ENCODE assay signal across 20 mouse cellular contexts in the genomic region with DNA sequence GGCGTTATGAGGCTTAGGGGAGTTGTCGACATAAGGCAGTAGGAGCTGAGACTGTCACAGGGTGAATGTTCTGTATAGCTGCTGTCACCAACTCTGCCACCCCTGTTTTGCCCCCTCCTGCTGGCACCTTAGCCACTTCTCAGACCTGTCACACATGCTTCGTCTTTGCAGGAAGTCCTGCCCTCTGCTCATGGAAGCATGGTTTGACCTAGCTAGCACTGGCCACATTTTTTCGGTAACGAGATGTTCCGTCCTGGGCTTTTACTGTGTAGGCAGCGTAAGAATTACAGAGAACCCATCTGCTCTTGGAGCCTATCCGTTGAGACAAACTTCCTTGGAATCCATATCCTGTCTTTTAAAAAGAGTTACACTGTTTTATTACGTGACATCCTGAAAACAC.
A peak's percentile ranks its signal among the peaks of the same experiment; 100 is the strongest.
DNase-seq lines count a peak whose midpoint lies in the region; ATAC-seq and TF ChIP-seq lines count a peak whose summit lies in the region.
"Had no signal": no experiment of that assay in that cellular context is flagged by ENCODE, and none has a peak within 500 bp of the region (broad histone marks: within the 10 kb centered on the region; RNA-seq: fewer than 3 reads in every experiment).

No protein-coding gene starts in this region.

- 68% methylated on average over 9 of the region's 9 CpGs for WGBS in kidney, embryonic 15.5 days
- 65% methylated on average over 9 of the region's 9 CpGs for WGBS in lung, embryonic 14.5 days
- 84% methylated on average over 9 of the region's 9 CpGs for WGBS in neural tube, embryonic 15.5 days

- peaks cover 22% of the 10 kb centered on the region for H3K36me3 ChIP-seq in kidney, embryonic 15.5 days
- H3K36me3 ChIP-seq in lung, embryonic 14.5 days (ENCODE audit: insufficient read depth) = 0 out of 2 replicates have a peak, but pooled peaks cover 12% of the 10 kb centered on the region
- H3K36me3 ChIP-seq in neural tube, embryonic 15.5 days = peaks cover 9% of the 10 kb centered on the region

- no peak overlapping the region for H3K4me2 ChIP-seq in kidney, embryonic 15.5 days
- no peak overlapping the region for H3K4me2 ChIP-seq in lung, embryonic 14.5 days
- H3K4me2 ChIP-seq in neural tube, embryonic 15.5 days = no peak overlapping the region
- H3K4me2 ChIP-seq: liver, embryonic 12.5 days; midbrain, embryonic 13.5 days had no signal

- peak overlapping the region; percentile 68 for H3K27ac ChIP-seq in kidney, embryonic 15.5 days
- H3K27ac ChIP-seq in lung, embryonic 14.5 days (ENCODE audit: low read depth) = 0 out of 2 replicates have a peak overlapping the region, but pooled peaks have one; percentile 48
- H3K27ac ChIP-seq in neural tube, embryonic 15.5 days (replicated peaks) = peak overlapping the region; percentile 37; the same call in 1 of the 2 replicates
- H3K27ac ChIP-seq: hindbrain, postnatal 0 days; liver, embryonic 12.5 days; macrophage; midbrain, embryonic 13.5 days had no signal

- H3K9ac ChIP-seq in kidney, embryonic 15.5 days = no peak overlapping the region
- no peak overlapping the region for H3K9ac ChIP-seq in lung, embryonic 14.5 days
- no peak overlapping the region for H3K9ac ChIP-seq in neural tube, embryonic 15.5 days (replicated peaks)
- H3K9ac ChIP-seq: liver, embryonic 12.5 days; midbrain, embryonic 13.5 days had no signal

- no peaks in the 10 kb centered on the region for H3K9me3 ChIP-seq in kidney, embryonic 15.5 days (replicated peaks)
- H3K9me3 ChIP-seq in lung, embryonic 14.5 days (ENCODE audit: low read depth, low read length) = no peaks in the 10 kb centered on the region
- no peaks in the 10 kb centered on the region for H3K9me3 ChIP-seq in neural tube, embryonic 15.5 days (replicated peaks)
- H3K9me3 ChIP-seq: midbrain, embryonic 13.5 days had no signal

- TF ChIP-seq CTCF in lung, embryonic 14.5 days (IDR thresholded peaks at IDR 0.05; ENCODE audit: low read depth) = no peak

- intact Hi-C loops in heart, postnatal 25 days (cut with DNase I) = loop anchor here (5.0 kb wide), 2 partner anchors 55 to 110 kb away; a partner anchor contains a TSS

- DNase-seq in heart, adult 11 months = peak; percentile 93
- no peak for DNase-seq in heart, postnatal 25 days (ENCODE audit: low spot score)
- DNase-seq in kidney, adult 18-20 months = no peak
- peak; percentile 36 for DNase-seq in lung, embryonic 14.5 days
- DNase-seq in lung, postnatal 10 days = no peak
- DNase-seq in frontal cortex, postnatal 25 days (ENCODE audit: low spot score in 2 of 2) = no peak
- DNase-seq: adrenal gland, postnatal 25 days; cerebellum, adult 9-10 months; gastrocnemius, postnatal 14 days; heart, postnatal 4 days; kidney, postnatal 4 days had no signal

- H3K4me1 ChIP-seq in kidney, embryonic 15.5 days = peaks cover 41% of the 10 kb centered on the region
- H3K4me1 ChIP-seq in lung, embryonic 14.5 days (ENCODE audit: insufficient read depth) = peaks cover 16% of the 10 kb centered on the region
- H3K4me1 ChIP-seq in neural tube, embryonic 15.5 days = peaks cover 27% of the 10 kb centered on the region

- no peak overlapping the region for H3K4me3 ChIP-seq in kidney, embryonic 15.5 days (replicated peaks)
- no peak overlapping the region for H3K4me3 ChIP-seq in lung, embryonic 14.5 days (ENCODE audit: low read depth, low read length)
- no peak overlapping the region for H3K4me3 ChIP-seq in neural tube, embryonic 15.5 days (replicated peaks)
- H3K4me3 ChIP-seq: liver, embryonic 12.5 days; midbrain, embryonic 13.5 days; myocyte had no signal

- no peaks in the 10 kb centered on the region for H3K27me3 ChIP-seq in kidney, embryonic 15.5 days
- H3K27me3 ChIP-seq in lung, embryonic 14.5 days (ENCODE audit: insufficient read depth, low read length) = no peaks in the 10 kb centered on the region
- no peaks in the 10 kb centered on the region for H3K27me3 ChIP-seq in neural tube, embryonic 15.5 days (replicated peaks)
- H3K27me3 ChIP-seq: liver, embryonic 12.5 days; midbrain, embryonic 13.5 days had no signal

- no peak for ATAC-seq in kidney, embryonic 15.5 days (replicated peaks; ENCODE audit: low FRiP score)
- ATAC-seq in lung, embryonic 14.5 days (ENCODE audit: insufficient read depth) = no peak
- ATAC-seq in neural tube, embryonic 15.5 days (ENCODE audit: low FRiP score) = no peak
- ATAC-seq: activated CD4-positive, CD25-positive, alpha-beta regulatory T cell, adult 4 months; forebrain, embryonic 16.5 days; hindbrain, postnatal 0 days; liver, embryonic 12.5 days; midbrain, embryonic 13.5 days had no signal

Comparison
In these comparisons a context has a peak if more than half of its experiments do, and no peak if none do; other contexts are left out.
1. DNase-seq: peak in heart, adult 11 months (single experiment) and lung, embryonic 14.5 days (single experiment); none in heart, postnatal 25 days (single experiment), kidney, adult 18-20 months (single experiment), lung, postnatal 10 days (single experiment) and frontal cortex, postnatal 25 days (0 of 2).
2. Peak in every context shown above with its lines, with median percentiles within 50 percentile points of each other: H3K27ac ChIP-seq.